Mouse (Mus musculus) CD4-positive, CD25-positive, alpha-beta regulatory T cell, adult 2 months (primary cell): ENCODE results near the gene Gpatch1.

Experiments used
- DNase-seq: peaks from one replicate; pipeline ENCODE4 v3.0.0-alpha.2; 2012; ENCODE audit warnings: low read depth, low spot score

The Gpatch1 gene

GRCm38 (mm10) chr7:35235308-35235707, 82.9 kb downstream of the Gpatch1 start:
- DNase-seq, result peak; percentile 89

GRCm38 (mm10) chr7:35234361-35235245, 83.6 kb downstream of the Gpatch1 start:
- peak; percentile 98 for DNase-seq

- DNase-seq, result peak; percentile 14
Measured at GRCm38 (mm10) chr7:35233861-35234260, 84.4 kb downstream of the Gpatch1 start.

- DNase-seq, result no peak
Measured at GRCm38 (mm10) chr7:35232796-35233455, 85.3 kb downstream of the Gpatch1 start.

GRCm38 (mm10) chr7:35230333-35230732, 87.9 kb downstream of the Gpatch1 start:
- peak; percentile 55 for DNase-seq
